Mouse (Mus musculus) stomach, postnatal 0 days (tissue): ENCODE measurements around the gene AI467606. TPM values are rescaled to one million over a fixed set of nuclear protein-coding genes. Genes with fewer than 3 reads are reported as not detected.

Experiments
- ATAC-seq: fragments of 200-750 bp; cut with Nextera tagmentation; 2 replicates; pipeline ENCODE4 v1.8.0; 2017; ENCODE audit not compliant: low FRiP score, low TSS enrichment
- DNase-seq: peaks from one replicate; pipeline ENCODE4 v3.0.0-alpha.2; 2016; ENCODE audit warnings: low spot score
- H3K27ac ChIP-seq: fragments of 300-500 bp; sonication (generic); replicated peaks from 2 replicates; pipeline ENCODE4 v1.5.1; 2014; ENCODE audit warnings: mild to moderate bottlenecking, control low read depth
- H3K27me3 ChIP-seq: fragments of 300-500 bp; sonication (generic); 2 replicates; pipeline ENCODE4 v1.6.1; 2014; ENCODE audit warnings: low read length; ENCODE audit not compliant: control insufficient read depth, insufficient read depth
- H3K36me3 ChIP-seq: fragments of 300-500 bp; sonication (generic); 2 replicates; pipeline ENCODE4 v1.6.1; 2014; ENCODE audit warnings: low read length, mixed read lengths; ENCODE audit not compliant: control insufficient read depth, insufficient read depth
- H3K4me1 ChIP-seq: fragments of 300-500 bp; sonication (generic); replicated peaks from 2 replicates; pipeline ENCODE4 v1.6.1; 2014; ENCODE audit warnings: antibody characterized with exemption; ENCODE audit not compliant: control insufficient read depth, insufficient read depth
- H3K4me2 ChIP-seq: fragments of 300-500 bp; sonication (generic); replicated peaks from 2 replicates; pipeline ENCODE4 v1.6.1; 2014; ENCODE audit warnings: low read depth, mild to moderate bottlenecking, control low read depth, moderate library complexity
- H3K4me3 ChIP-seq: fragments of 300-500 bp; sonication (generic); 2 replicates; pipeline ENCODE4 v1.5.1; 2014; ENCODE audit warnings: low read depth, low read length, control low read depth
- H3K9ac ChIP-seq: fragments of 300-500 bp; sonication (generic); 2 replicates; pipeline ENCODE4 v1.6.1; 2014; ENCODE audit warnings: mild to moderate bottlenecking, low read length, control low read depth, mixed read lengths
- H3K9me3 ChIP-seq: fragments of 300-500 bp; sonication (generic); 2 replicates; pipeline ENCODE4 v1.6.1; 2016; ENCODE audit warnings: low read length; ENCODE audit not compliant: control insufficient read depth
- CTCF ChIP-seq: IDR thresholded peaks from 2 replicates; pipeline ENCODE4 v1.5.1; 2016; ENCODE audit warnings: antibody characterized with exemption, low read depth, mild to moderate bottlenecking, moderate library complexity
- EP300 ChIP-seq: optimal IDR thresholded peaks from 2 replicates; pipeline ENCODE3; 2016; ENCODE audit warnings: antibody characterized with exemption
- WGBS: fragments of 180-500 bp; shearing (Covaris S2); extraction: QIAGEN DNeasy Blood & Tissue Kit; methylation state at CpG from one replicate; pipeline ENCODE4 v1.1.7; 2014; 5-methylcytosine and 5-hydroxymethylcytosine counted together
- microRNA-seq: library from miRNA; unstranded; fragments of <30 nt; microRNA quantifications from one replicate; pipeline ENCODE4, GENCODE M21; 2016
- polyA plus RNA-seq: library from polyadenylated mRNA; unstranded; fragments of >200 nt; fragmentation: Nextera tagmentation; extraction: Ambion mirVana; gene quantifications from 2 replicates; pipeline ENCODE4 v1.2.1, GENCODE M21; 2015

AI467606 gene
- polyA plus RNA-seq, 1 experiment from 2014 or later, result 4.0 TPM

DNA sequence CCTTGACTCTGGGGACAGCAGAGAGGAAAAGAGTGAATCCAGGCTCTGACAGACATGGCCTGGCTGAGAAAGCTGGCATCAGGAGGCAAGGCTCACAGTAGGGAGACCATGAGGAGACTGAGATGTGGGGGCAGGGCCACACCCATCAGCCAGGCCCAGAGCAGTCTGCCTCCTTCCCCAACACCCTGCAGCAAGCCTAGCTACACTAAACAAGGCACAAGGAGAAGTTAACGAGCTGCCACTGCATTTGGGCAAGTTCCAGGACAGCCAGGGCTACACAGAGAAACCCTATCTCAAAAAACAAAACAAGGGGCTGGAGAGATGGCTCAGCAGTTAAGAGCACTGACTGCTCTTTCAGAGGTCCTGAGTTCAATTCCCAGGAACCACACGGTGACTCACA lies 51.1 kb downstream of the AI467606 start:
- WGBS, result 57% methylated on average over 2 of the region's 2 CpGs

DNA sequence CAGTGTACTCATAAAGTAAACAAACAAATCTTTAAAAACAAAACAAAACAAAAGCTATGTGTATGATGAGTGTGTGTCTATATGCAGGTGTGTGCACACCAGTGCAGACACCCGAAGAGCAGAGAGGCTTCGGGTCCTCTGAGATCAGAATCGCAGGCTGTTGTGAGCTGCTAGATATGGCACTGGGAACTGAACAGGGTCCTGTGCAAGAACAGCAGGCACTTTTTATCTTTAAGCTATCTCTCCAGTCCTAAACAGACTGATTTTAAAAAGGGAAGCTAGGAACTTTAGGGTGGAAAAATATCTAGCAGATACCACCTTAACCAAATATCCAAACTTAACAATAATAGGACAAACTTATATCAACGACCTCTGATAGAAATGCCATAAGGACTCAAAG lies 51.5 kb downstream of the AI467606 start:
- H3K36me3 ChIP-seq, result no peaks in the 10 kb centered on the region
- H3K27me3 ChIP-seq, result no peaks in the 10 kb centered on the region
- no peaks in the 10 kb centered on the region for H3K9me3 ChIP-seq
- no peak overlapping the region for H3K27ac ChIP-seq
- no peak overlapping the region for H3K4me2 ChIP-seq
- H3K4me3 ChIP-seq, result no peak overlapping the region
- WGBS, result 87% methylated on average over 4 of the region's 4 CpGs
- no peak overlapping the region for H3K9ac ChIP-seq
- DNase-seq, result no peak
- no peak for TF ChIP-seq EP300
- no peak for TF ChIP-seq CTCF
- ATAC-seq, result no peak
- no peaks in the 10 kb centered on the region for H3K4me1 ChIP-seq

More for the DNA sequence above, 51.1 kb downstream of the AI467606 start:
- Histone ChIP-seq H3K4me2 (no peak overlapping the region), H3K4me3 (no peak overlapping the region), H3K36me3 (no peaks in the 10 kb centered on the region), H3K9ac (no peak overlapping the region), H3K9me3 (no peaks in the 10 kb centered on the region), H3K27me3 (no peaks in the 10 kb centered on the region), H3K27ac (no peak overlapping the region), H3K4me1 (no peaks in the 10 kb centered on the region)
- TF ChIP-seq CTCF, result no peak
- TF ChIP-seq EP300, result no peak
- DNase-seq (no peak), ATAC-seq (no peak)

Small RNA genes lying within 50 kb of the gene (microRNA-seq; reads per million reads assigned to microRNA genes)
- not detected for gene Gm44343

Other genes with a start within 250 kb of the AI467606 start
- 0.15 and 0.41 TPM in 2 replicates for gene Doc2a, start 243.9 kb upstream of the AI467606 start, polyA plus RNA-seq
- 5.7 and 7.6 TPM in 2 replicates for gene Hirip3, start 229.4 kb upstream of the AI467606 start, polyA plus RNA-seq
- gene Ino80e, start 229.0 kb upstream of the AI467606 start, polyA plus RNA-seq, result 31.0 and 34.4 TPM in 2 replicates
- gene Taok2, start 206.7 kb upstream of the AI467606 start, polyA plus RNA-seq, result 13.9 TPM in 2 replicates
- gene Tmem219, start 168.4 kb upstream of the AI467606 start, polyA plus RNA-seq, result 32.9 and 36.3 TPM in 2 replicates
- gene Kctd13, start 162.5 kb upstream of the AI467606 start, polyA plus RNA-seq, result 9.7 and 10.2 TPM in 2 replicates
- 0.28 and 0.40 TPM in 2 replicates for gene Asphd1, start 141.8 kb upstream of the AI467606 start, polyA plus RNA-seq
- 1.5 and 1.6 TPM in 2 replicates for gene Sez6l2, start 140.8 kb upstream of the AI467606 start, polyA plus RNA-seq
- gene Cdipt, start 115.4 kb upstream of the AI467606 start, polyA plus RNA-seq, result 79.3 and 80.4 TPM in 2 replicates
- 1.5 and 1.7 TPM in 2 replicates for gene Cdiptos, start 115.3 kb upstream of the AI467606 start, polyA plus RNA-seq
- gene Mvp, start 76.7 kb upstream of the AI467606 start, polyA plus RNA-seq, result 49.5 and 50.0 TPM in 2 replicates
- 0.42 TPM in 1 of 2 replicates, not detected in the other for gene Pagr1b, start 74.9 kb upstream of the AI467606 start, polyA plus RNA-seq
- gene Pagr1a, start 74.0 kb upstream of the AI467606 start, polyA plus RNA-seq, result 8.7 and 25.1 TPM in 2 replicates
- gene Gm42742, start 70.3 kb upstream of the AI467606 start, polyA plus RNA-seq, result 12.0 and 27.5 TPM in 2 replicates
- gene Prrt2, start 70.1 kb upstream of the AI467606 start, polyA plus RNA-seq, result 1.7 and 2.9 TPM in 2 replicates
- 21.3 and 25.5 TPM in 2 replicates for gene Maz, start 64.3 kb upstream of the AI467606 start, polyA plus RNA-seq
- gene Kif22, start 48.9 kb upstream of the AI467606 start, polyA plus RNA-seq, result 20.8 and 24.4 TPM in 2 replicates
- gene Zg16, start 4.0 kb upstream of the AI467606 start, polyA plus RNA-seq, result 1.8 and 2.0 TPM in 2 replicates
- 0.89 and 1.4 TPM in 2 replicates for gene Qprt, start 30.9 kb downstream of the AI467606 start, polyA plus RNA-seq
- 0.21 and 0.22 TPM in 2 replicates for gene Spn, start 46.5 kb downstream of the AI467606 start, polyA plus RNA-seq
- 22.8 and 25.2 TPM in 2 replicates for gene Cd2bp2, start 104.7 kb downstream of the AI467606 start, polyA plus RNA-seq
- gene Tbc1d10b, start 117.1 kb downstream of the AI467606 start, polyA plus RNA-seq, result 11.7 and 12.1 TPM in 2 replicates
- 11.7 and 15.9 TPM in 2 replicates for gene Mylpf, start 117.5 kb downstream of the AI467606 start, polyA plus RNA-seq
- gene Zfp553, start 141.7 kb downstream of the AI467606 start, polyA plus RNA-seq, result 11.4 and 12.2 TPM in 2 replicates
- gene Sept1, start 141.8 kb downstream of the AI467606 start, polyA plus RNA-seq, result 7.0 and 7.9 TPM in 2 replicates
- gene Zfp771, start 152.9 kb downstream of the AI467606 start, polyA plus RNA-seq, result 27.3 and 29.6 TPM in 2 replicates
- 79.8 and 84.5 TPM in 2 replicates for gene Dctpp1, start 169.3 kb downstream of the AI467606 start, polyA plus RNA-seq
- 113 and 115 TPM in 2 replicates for gene Sephs2, start 182.7 kb downstream of the AI467606 start, polyA plus RNA-seq
- gene Itgal, start 204.9 kb downstream of the AI467606 start, polyA plus RNA-seq, result 0.80 and 1.1 TPM in 2 replicates